22 mouse cellular contexts compared by ENCODE assay signal in genomic region chr12:16883111-16883510, GRCm38 (mm10). TPM values are rescaled to one million over a fixed set of nuclear protein-coding genes. Genes with fewer than 3 reads are reported as not detected.
A peak's percentile ranks its signal among the peaks of the same experiment; 100 is the strongest.
DNase-seq lines count a peak whose midpoint lies in the region; ATAC-seq and TF ChIP-seq lines count a peak whose summit lies in the region.
"Had no signal": no experiment of that assay in that cellular context is flagged by ENCODE, and none has a peak within 500 bp of the region (broad histone marks: within the 10 kb centered on the region; RNA-seq: fewer than 3 reads in every experiment).

No protein-coding gene starts in this region.

- TF ChIP-seq EP300 in lung, postnatal 0 days (IDR thresholded peaks at IDR 0.05), result no peak

- no peaks in the 10 kb centered on the region for H3K27me3 ChIP-seq in lung, postnatal 0 days (replicated peaks; ENCODE audit: insufficient read depth, low read length)
- H3K27me3 ChIP-seq: hindbrain, embryonic 12.5 days; limb, embryonic 13.5 days; liver, embryonic 13.5 days; lung, embryonic 15.5 days; midbrain, embryonic 12.5 days; neural tube, embryonic 12.5 days; Patski had no signal

- no peaks in the 10 kb centered on the region for H3K36me3 ChIP-seq in lung, postnatal 0 days (ENCODE audit: insufficient read depth, low read length)
- H3K36me3 ChIP-seq: forebrain, embryonic 10.5 days; hindbrain, embryonic 12.5 days; limb, embryonic 13.5 days; liver, embryonic 13.5 days; lung, embryonic 15.5 days; midbrain, embryonic 12.5 days; neural tube, embryonic 12.5 days had no signal

- H3K9ac ChIP-seq in lung, postnatal 0 days (replicated peaks; ENCODE audit: low read depth), result 0 out of 2 replicates have a peak overlapping the region, but pooled peaks have one; percentile 6
- H3K9ac ChIP-seq: hindbrain, embryonic 12.5 days; limb, embryonic 13.5 days; liver, embryonic 13.5 days; lung, embryonic 15.5 days; midbrain, embryonic 12.5 days; neural tube, embryonic 12.5 days had no signal

- DNase-seq in adrenal gland, adult (ENCODE audit: inconsistent age in 2 of 2, low spot score in 1 of 2), result peak; percentile 67 to 83
- no peak for DNase-seq in adrenal gland, postnatal 4 days (ENCODE audit: low spot score in 2 of 2)
- DNase-seq in heart, adult 11 months, result peak; percentile 89
- DNase-seq in heart, postnatal 10 days, result no peak
- no peak for DNase-seq in lung, postnatal 0 days (ENCODE audit: low spot score)
- DNase-seq in lung, adult 18-20 months, result no peak
- no peak for DNase-seq in ovary, postnatal 36 days (ENCODE audit: low spot score)
- DNase-seq in lung, postnatal 36 days, result no peak
- DNase-seq: cerebellum, adult 9-11 months; kidney, adult 8-10 months; layer of hippocampus, postnatal 36 days; liver, embryonic 13.5 days; right cerebral cortex, adult 18-20 months; thymus, postnatal 14 days had no signal

- no peak for TF ChIP-seq CTCF in lung, postnatal 0 days (IDR thresholded peaks at IDR 0.05)

- peaks cover 3% of the 10 kb centered on the region; the same call in 1 of the 2 replicates for H3K4me1 ChIP-seq in lung, postnatal 0 days (ENCODE audit: insufficient read depth, low read depth, low read length)
- H3K4me1 ChIP-seq: hindbrain, embryonic 12.5 days; limb, embryonic 13.5 days; midbrain, embryonic 12.5 days; neural tube, embryonic 12.5 days had no signal

- no peak for ATAC-seq in lung, postnatal 0 days
- ATAC-seq: inflammation-experienced regulatory T-cells, adult 6 months; Patski had no signal

- H3K9me3 ChIP-seq in lung, postnatal 0 days (ENCODE audit: low read length), result no peaks in the 10 kb centered on the region
- H3K9me3 ChIP-seq: forebrain, embryonic 10.5 days; hindbrain, embryonic 12.5 days; limb, embryonic 13.5 days; liver, embryonic 13.5 days; lung, embryonic 15.5 days; midbrain, embryonic 12.5 days; neural tube, embryonic 12.5 days had no signal

- 63% methylated on average over 7 of the region's 7 CpGs for WGBS in lung, postnatal 0 days

- H3K4me2 ChIP-seq in lung, postnatal 0 days (replicated peaks; ENCODE audit: low read depth, low read length), result no peak overlapping the region
- H3K4me2 ChIP-seq: hindbrain, embryonic 12.5 days; limb, embryonic 13.5 days; liver, embryonic 13.5 days; lung, embryonic 15.5 days; midbrain, embryonic 12.5 days; neural tube, embryonic 12.5 days had no signal

- intact Hi-C loops in heart, postnatal 10 days (cut with DNase I), result no loop called here

- no peak overlapping the region for H3K27ac ChIP-seq in lung, postnatal 0 days (ENCODE audit: low read length)
- H3K27ac ChIP-seq: forebrain, embryonic 10.5 days; hindbrain, embryonic 12.5 days; limb, embryonic 13.5 days; liver, embryonic 13.5 days; lung, embryonic 15.5 days; midbrain, embryonic 12.5 days; neural tube, embryonic 12.5 days had no signal

- no peak overlapping the region for H3K4me3 ChIP-seq in lung, postnatal 0 days (ENCODE audit: low read depth, low read length)
- H3K4me3 ChIP-seq: forebrain, embryonic 10.5 days; hindbrain, embryonic 12.5 days; limb, embryonic 13.5 days; liver, embryonic 13.5 days; lung, embryonic 15.5 days; midbrain, embryonic 12.5 days; neural tube, embryonic 12.5 days had no signal

RNA-seq across cellular contexts. Expression of gene Rock2, which starts 11.6 kb away (rescaled TPM):
- total RNA-seq in adrenal gland, postnatal 4 days (2021), result 10 to 100 TPM; 73.9 to 79.7 TPM
- 10 to 100 TPM; 90.0 to 93.5 TPM for total RNA-seq in heart, postnatal 10 days (2021)
- polyA plus RNA-seq in lung, postnatal 0 days (2015; fragmentation: Nextera tagmentation; extraction: Ambion mirVana), result 18.2 and 22.9 TPM in 2 replicates

Comparison
In these comparisons a context has a peak if more than half of its experiments do, and no peak if none do; other contexts are left out.
1. DNase-seq: peak in adrenal gland, adult (2 of 2) and heart, adult 11 months (single experiment); none in adrenal gland, postnatal 4 days (0 of 2), heart, postnatal 10 days (0 of 2), lung, postnatal 0 days (single experiment), lung, adult 18-20 months (0 of 2), ovary, postnatal 36 days (single experiment) and lung, postnatal 36 days (single experiment).